ENCODE assay signal across 14 mouse cellular contexts in genomic region chr9:66895035-66895779, GRCm38 (mm10). TPM values are rescaled to one million over a fixed set of nuclear protein-coding genes. Genes with fewer than 3 reads are reported as not detected.
DNase-seq lines count a peak whose midpoint lies in the region; ATAC-seq and TF ChIP-seq lines count a peak whose summit lies in the region.
"Had no signal": no experiment of that assay in that cellular context is flagged by ENCODE, and none has a peak within 500 bp of the region (broad histone marks: within the 10 kb centered on the region; RNA-seq: fewer than 3 reads in every experiment).

No protein-coding gene starts in this region.

- H3K4me3 ChIP-seq in liver, embryonic 14.5 days (ENCODE audit: insufficient read depth in 1 of 2, low read depth in 2 of 2, low read length in 2 of 2) = peak overlapping the region; percentile 38 to 41
- H3K4me3 ChIP-seq: hindbrain, embryonic 15.5 days; layer of hippocampus, adult 2 months; limb, embryonic 12.5 days; myocyte had no signal

- WGBS in liver, embryonic 14.5 days (ENCODE audit: insufficient replicate concordance) = 14% methylated on average over 10 of the region's 10 CpGs

- H3K36me3 ChIP-seq in liver, embryonic 14.5 days (replicated peaks; ENCODE audit: control insufficient read depth, insufficient read depth, low read depth) = no peaks in the 10 kb centered on the region
- H3K36me3 ChIP-seq: hindbrain, embryonic 15.5 days; limb, embryonic 12.5 days had no signal

- DNase-seq in gastrocnemius, adult 18-20 months (ENCODE audit: low spot score) = peak; percentile 73
- no peak for DNase-seq in gastrocnemius, postnatal 4 days (ENCODE audit: low spot score in 2 of 2)
- DNase-seq in ES-CJ7 (ENCODE audit: low read depth, low spot score) = peak; percentile 13
- peak; percentile 13 for DNase-seq in gastrocnemius, postnatal 10 days
- DNase-seq in liver, embryonic 14.5 days (ENCODE audit: low read depth in 3 of 3, low spot score in 3 of 3) = peak; percentile 75 to 83 (median 82)
- no peak for DNase-seq in neural tube, embryonic 10.5 days (ENCODE audit: extremely low spot score, low spot score)
- DNase-seq in layer of hippocampus, adult 8-10 months (ENCODE audit: low spot score in 2 of 2) = no peak
- no peak for DNase-seq in cerebellum, adult 11-12 months
- DNase-seq: cerebellum, postnatal 25 days had no signal

- no peaks in the 10 kb centered on the region for H3K27me3 ChIP-seq in liver, embryonic 14.5 days (ENCODE audit: control insufficient read depth, insufficient read depth, low read length)
- H3K27me3 ChIP-seq: hindbrain, embryonic 15.5 days; limb, embryonic 12.5 days had no signal

- peak overlapping the region; percentile 98 for H3K27ac ChIP-seq in liver, embryonic 14.5 days
- H3K27ac ChIP-seq: hindbrain, embryonic 15.5 days; layer of hippocampus, adult 2 months; limb, embryonic 12.5 days had no signal

- no peaks in the 10 kb centered on the region for H3K9me3 ChIP-seq in liver, embryonic 14.5 days (ENCODE audit: control insufficient read depth, low read length)
- H3K9me3 ChIP-seq: hindbrain, embryonic 15.5 days; limb, embryonic 12.5 days had no signal

- H3K4me2 ChIP-seq in liver, embryonic 14.5 days (ENCODE audit: low read depth) = peak overlapping the region; percentile 76
- H3K4me2 ChIP-seq: hindbrain, embryonic 15.5 days; limb, embryonic 12.5 days had no signal

- ATAC-seq in liver, embryonic 14.5 days (ENCODE audit: insufficient read depth) = peak; percentile 86
- ATAC-seq: forebrain, embryonic 16.5 days had no signal

- peak overlapping the region; percentile 54 for H3K9ac ChIP-seq in liver, embryonic 14.5 days (replicated peaks)
- H3K9ac ChIP-seq: hindbrain, embryonic 15.5 days; limb, embryonic 12.5 days had no signal

- H3K4me1 ChIP-seq in liver, embryonic 14.5 days (replicated peaks; ENCODE audit: control insufficient read depth in 2 of 2, insufficient read depth in 2 of 2, low read length in 1 of 2) = peaks cover 63% of the 10 kb centered on the region in 2 experiments
- H3K4me1 ChIP-seq: hindbrain, embryonic 15.5 days had no signal

- no peak for TF ChIP-seq CTCF in liver, embryonic 14.5 days (IDR thresholded peaks at IDR 0.05; ENCODE audit: low read depth)

- TF ChIP-seq EP300 in liver, embryonic 14.5 days (IDR thresholded peaks at IDR 0.05; ENCODE audit: low read depth) = no peak; the same call in none of the 2 replicates

RNA-seq across cellular contexts. Expression of gene Rab8b, which starts 24.3 kb away (rescaled TPM):
- total RNA-seq in gastrocnemius, adult 18-20 months (2021) = 1 to 10 TPM; 4.9 to 6.5 TPM
- total RNA-seq in gastrocnemius, postnatal 4 days (2021) = 10 to 100 TPM; 20.3 to 20.6 TPM
- 10 to 100 TPM; 12.6 to 15.4 TPM for total RNA-seq in gastrocnemius, postnatal 10 days (2021)
- 15.1 and 20.6 TPM in 2 replicates for polyA plus RNA-seq in liver, embryonic 14.5 days (2012; rRNA removed)
- 17.9 and 18.3 TPM in 2 replicates for polyA plus RNA-seq in liver, embryonic 14.5 days (2014; fragmentation: Nextera tagmentation; extraction: Ambion mirVana)
- 10 to 100 TPM; 37.9 to 58.3 (median 47.4) TPM for total RNA-seq in layer of hippocampus, adult 8-10 months (2022)

RNA-seq across cellular contexts. Expression of gene Rps27l, which starts 50.7 kb away (rescaled TPM):
- 100 to 1,000 TPM; 218 to 220 TPM for total RNA-seq in gastrocnemius, adult 18-20 months (2021)
- 100 to 1,000 TPM; 185 to 210 TPM for total RNA-seq in gastrocnemius, postnatal 4 days (2021)
- total RNA-seq in gastrocnemius, postnatal 10 days (2021) = 100 to 1,000 TPM; 215 to 237 TPM
- 176 and 238 TPM in 2 replicates for polyA plus RNA-seq in liver, embryonic 14.5 days (2012; rRNA removed)
- polyA plus RNA-seq in liver, embryonic 14.5 days (2014; fragmentation: Nextera tagmentation; extraction: Ambion mirVana) = 612 and 652 TPM in 2 replicates
- total RNA-seq in layer of hippocampus, adult 8-10 months (2022) = 10 to 100 TPM; 38.7 to 48.0 (median 44.1) TPM

Comparison
In these comparisons a context has a peak if more than half of its experiments do, and no peak if none do; other contexts are left out.
1. DNase-seq: peak in gastrocnemius, adult 18-20 months (single experiment), ES-CJ7 (single experiment), gastrocnemius, postnatal 10 days (single experiment) and liver, embryonic 14.5 days (3 of 3); none in gastrocnemius, postnatal 4 days (0 of 2), neural tube, embryonic 10.5 days (single experiment), layer of hippocampus, adult 8-10 months (0 of 2) and cerebellum, adult 11-12 months (single experiment).